Mouse (Mus musculus): ENCODE data around the gene Lingo1.

Lingo1 gene

GRCm38 (mm10) chr9:56722089-56722825, 74.0 kb downstream of the Lingo1 start:
- DNase-seq: no peak

- DNase-seq: no peak
Measured at GRCm38 (mm10) chr9:56718984-56719383, 77.3 kb downstream of the Lingo1 start.

- DNase-seq: no peak
Measured at GRCm38 (mm10) chr9:56716565-56716964, 79.7 kb downstream of the Lingo1 start.

GRCm38 (mm10) chr9:56716066-56716465, 80.2 kb downstream of the Lingo1 start:
- no peak for DNase-seq

GRCm38 (mm10) chr9:56714391-56714790, 81.9 kb downstream of the Lingo1 start:
- no peak for DNase-seq

GRCm38 (mm10) chr9:56712667-56713369, 83.5 kb downstream of the Lingo1 start:
- DNase-seq: no peak

- no peak for DNase-seq
Measured at GRCm38 (mm10) chr9:56710958-56711357, 85.3 kb downstream of the Lingo1 start.

GRCm38 (mm10) chr9:56706482-56707085, 89.7 kb downstream of the Lingo1 start:
- DNase-seq: no peak

- DNase-seq: no peak
Measured at GRCm38 (mm10) chr9:56701394-56701793, 94.9 kb downstream of the Lingo1 start.

- DNase-seq: no peak
Measured at GRCm38 (mm10) chr9:56700866-56701265, 95.4 kb downstream of the Lingo1 start.

GRCm38 (mm10) chr9:56698715-56699370, 97.4 kb downstream of the Lingo1 start:
- no peak for DNase-seq

- no peak for DNase-seq
Measured at GRCm38 (mm10) chr9:56694079-56694478, 102.2 kb downstream of the Lingo1 start.

GRCm38 (mm10) chr9:56691226-56691625, 105.0 kb downstream of the Lingo1 start:
- no peak for DNase-seq

- DNase-seq: no peak
Measured at GRCm38 (mm10) chr9:56690679-56691078, 105.6 kb downstream of the Lingo1 start.

- no peak for DNase-seq
Measured at GRCm38 (mm10) chr9:56687490-56687889, 108.8 kb downstream of the Lingo1 start.

GRCm38 (mm10) chr9:56687145-56687477, 109.2 kb downstream of the Lingo1 start:
- no peak for DNase-seq

GRCm38 (mm10) chr9:56686339-56687144, 109.7 kb downstream of the Lingo1 start:
- no peak for DNase-seq

- DNase-seq: no peak
Measured at GRCm38 (mm10) chr9:56682826-56683225, 113.4 kb downstream of the Lingo1 start.

GRCm38 (mm10) chr9:56681950-56682349, 114.3 kb downstream of the Lingo1 start:
- no peak for DNase-seq

GRCm38 (mm10) chr9:56678929-56679681, 117.2 kb downstream of the Lingo1 start:
- no peak for DNase-seq

- DNase-seq: no peak
Measured at GRCm38 (mm10) chr9:56675696-56676095, 120.6 kb downstream of the Lingo1 start.
